Mouse (Mus musculus) kidney, postnatal 14 days (tissue): Measurements from ENCODE around the gene Stard7.
A peak's percentile ranks its signal among the peaks of the same experiment; 100 is the strongest.
"Not testable (repeated sequence)": the region's sequence is repeated elsewhere in the genome, so short reads cannot be mapped to it uniquely, and the experiment has no call there.

Source experiments
- DNase-seq: peaks from one replicate; pipeline ENCODE4 v3.0.0; 2022; ENCODE audit warnings: mixed read lengths

The Stard7 gene

GRCm38 (mm10) chr2:127275551-127276320 lies 5.7 kb downstream of the Stard7 start:
- no peak for DNase-seq

- peak; percentile 25 for DNase-seq
Observed at GRCm38 (mm10) chr2:127278162-127278561, 8.1 kb downstream of the Stard7 start.

GRCm38 (mm10) chr2:127292250-127292649 lies 22.2 kb downstream of the Stard7 start:
- DNase-seq: no peak

- no peak for DNase-seq
Observed at GRCm38 (mm10) chr2:127297001-127297805, 27.2 kb downstream of the Stard7 start.

- no peak for DNase-seq
Observed at GRCm38 (mm10) chr2:127298056-127298455, 28.0 kb downstream of the Stard7 start.

GRCm38 (mm10) chr2:127300701-127301100 lies 30.7 kb downstream of the Stard7 start:
- no peak for DNase-seq

- DNase-seq: no peak
Observed at GRCm38 (mm10) chr2:127301883-127302282, 31.9 kb downstream of the Stard7 start.

- DNase-seq: not testable (repeated sequence)
Observed at GRCm38 (mm10) chr2:127304192-127304591, 34.2 kb downstream of the Stard7 start.

- no peak for DNase-seq
Observed at GRCm38 (mm10) chr2:127304609-127305210, 34.7 kb downstream of the Stard7 start.

- no peak for DNase-seq
Observed at GRCm38 (mm10) chr2:127306123-127306522, 36.1 kb downstream of the Stard7 start.

GRCm38 (mm10) chr2:127307179-127307578 lies 37.2 kb downstream of the Stard7 start:
- no peak for DNase-seq

- DNase-seq: no peak
Observed at GRCm38 (mm10) chr2:127308660-127309059, 38.6 kb downstream of the Stard7 start.

- DNase-seq: no peak
Observed at GRCm38 (mm10) chr2:127310246-127310645, 40.2 kb downstream of the Stard7 start.

- DNase-seq: no peak
Observed at GRCm38 (mm10) chr2:127310685-127311084, 40.7 kb downstream of the Stard7 start.

GRCm38 (mm10) chr2:127311193-127311592 lies 41.2 kb downstream of the Stard7 start:
- no peak for DNase-seq

- no peak for DNase-seq
Observed at GRCm38 (mm10) chr2:127312801-127313200, 42.8 kb downstream of the Stard7 start.

- DNase-seq: peak; percentile 21
Observed at GRCm38 (mm10) chr2:127313878-127314277, 43.9 kb downstream of the Stard7 start.

- DNase-seq: no peak
Observed at GRCm38 (mm10) chr2:127314467-127315154, 44.6 kb downstream of the Stard7 start.

- DNase-seq: no peak
Observed at GRCm38 (mm10) chr2:127315155-127315470, 45.1 kb downstream of the Stard7 start.

GRCm38 (mm10) chr2:127316431-127316830 lies 46.4 kb downstream of the Stard7 start:
- no peak for DNase-seq

GRCm38 (mm10) chr2:127318136-127318535 lies 48.1 kb downstream of the Stard7 start:
- no peak for DNase-seq

GRCm38 (mm10) chr2:127319071-127319470 lies 49.1 kb downstream of the Stard7 start:
- no peak for DNase-seq

- no peak for DNase-seq
Observed at GRCm38 (mm10) chr2:127322671-127323285, 52.8 kb downstream of the Stard7 start.
